Mouse (Mus musculus) hindbrain, embryonic 15.5 days (tissue): Measurements from ENCODE around the gene Stk38. TPM values are rescaled to one million over a fixed set of nuclear protein-coding genes. Genes with fewer than 3 reads are reported as not detected.

Source experiments
- ATAC-seq: fragments of 200-750 bp; cut with Nextera tagmentation; 2 replicates; pipeline ENCODE4 v1.8.0; 2017; ENCODE audit warnings: low read depth, moderate number of reproducible peaks, moderate TSS enrichment; ENCODE audit not compliant: low FRiP score
- H3K27ac ChIP-seq: fragments of 300-500 bp; sonication (generic); replicated peaks from 2 replicates; pipeline ENCODE4 v1.5.1; 2015; ENCODE audit warnings: mild to moderate bottlenecking, inconsistent platforms
- H3K27me3 ChIP-seq: fragments of 300-500 bp; sonication (generic); 2 replicates; pipeline ENCODE4 v1.6.1; 2015; ENCODE audit warnings: control low read depth, inconsistent platforms
- H3K36me3 ChIP-seq: fragments of 300-500 bp; sonication (generic); 2 replicates; pipeline ENCODE4 v1.6.1; 2015; ENCODE audit warnings: control low read depth, inconsistent platforms
- H3K4me1 ChIP-seq: fragments of 300-500 bp; sonication (generic); replicated peaks from 2 replicates; pipeline ENCODE4 v1.6.1; 2015; ENCODE audit warnings: control low read depth, inconsistent platforms
- H3K4me2 ChIP-seq: fragments of 300-500 bp; sonication (generic); 2 replicates; pipeline ENCODE4 v1.6.1; 2015; ENCODE audit warnings: moderate library complexity, mild to moderate bottlenecking, inconsistent platforms
- H3K4me3 ChIP-seq: fragments of 300-500 bp; sonication (generic); 2 replicates; pipeline ENCODE4 v1.5.1; 2015; ENCODE audit warnings: mild to moderate bottlenecking, inconsistent platforms
- H3K9ac ChIP-seq: fragments of 300-500 bp; sonication (generic); 2 replicates; pipeline ENCODE4 v1.6.1; 2015; ENCODE audit warnings: inconsistent platforms
- H3K9me3 ChIP-seq: fragments of 300-500 bp; sonication (generic); 2 replicates; pipeline ENCODE4 v1.6.1; 2016; ENCODE audit warnings: control low read depth, inconsistent platforms
- WGBS: fragments of 180-500 bp; shearing (Covaris S2); methylation state at CpG from one replicate; pipeline ENCODE4 v1.1.7; 2015; 5-methylcytosine and 5-hydroxymethylcytosine counted together
- polyA plus RNA-seq: library from polyadenylated mRNA; unstranded; fragments of >200 nt; fragmentation: Nextera tagmentation; extraction: Ambion mirVana; gene quantifications from 2 replicates; pipeline ENCODE4 v1.2.1, GENCODE M21; 2015

Gene Stk38
- polyA plus RNA-seq, 1 experiment from 2014 or later: 83.0 TPM

DNA sequence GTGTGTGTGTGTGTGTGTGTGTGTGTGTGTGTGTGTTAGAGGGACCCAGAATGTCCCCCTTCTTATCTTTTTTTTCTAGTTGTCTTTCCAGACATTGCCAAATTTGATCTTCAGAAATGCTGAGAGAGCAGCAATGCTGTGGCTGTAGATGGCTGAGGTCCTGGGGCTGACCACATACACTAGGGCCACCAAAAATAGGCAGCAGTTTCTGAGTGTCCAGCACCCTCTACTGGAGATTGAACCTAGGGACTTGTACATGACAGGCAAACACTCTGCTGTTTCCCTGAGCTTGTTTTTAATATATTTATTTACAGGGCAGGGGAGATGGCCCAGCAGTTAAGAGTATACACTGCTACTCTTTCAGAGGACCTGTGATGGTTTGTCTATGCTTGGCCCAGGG is 12.6 kb upstream of the Stk38 start:
- H3K27me3 ChIP-seq: no peaks in the 10 kb centered on the region
- no peak overlapping the region for H3K4me2 ChIP-seq
- H3K4me1 ChIP-seq: 0 out of 2 replicates have a peak, but pooled peaks cover 8% of the 10 kb centered on the region
- no peak overlapping the region for H3K4me3 ChIP-seq
- H3K9me3 ChIP-seq: no peaks in the 10 kb centered on the region
- no peak overlapping the region for H3K9ac ChIP-seq
- H3K27ac ChIP-seq: no peak overlapping the region
- no peaks in the 10 kb centered on the region for H3K36me3 ChIP-seq
- ATAC-seq: no peak

DNA sequence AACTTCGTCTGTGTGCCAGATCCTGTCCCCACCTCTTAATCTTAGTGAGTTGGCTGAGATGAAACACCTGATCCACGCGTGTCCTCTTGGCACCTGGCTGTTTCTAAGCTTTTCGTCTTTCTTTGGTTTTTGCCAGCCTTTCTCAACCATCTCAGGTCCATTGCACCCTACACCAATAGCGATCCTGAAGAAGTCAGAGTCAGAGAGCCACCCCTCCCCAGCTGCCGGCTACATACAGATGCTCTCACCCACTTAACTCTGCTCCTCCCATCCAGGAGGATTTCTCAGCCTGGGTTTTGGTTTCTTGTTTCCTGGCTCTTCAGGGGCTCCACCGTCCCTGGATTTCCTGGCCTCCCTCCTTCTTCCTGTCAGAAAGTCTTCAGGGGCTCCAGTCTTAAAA is 11.6 kb upstream of the Stk38 start:
- H3K4me2 ChIP-seq: no peak overlapping the region
- no peak overlapping the region for H3K9ac ChIP-seq
- H3K4me3 ChIP-seq: no peak overlapping the region
- H3K9me3 ChIP-seq: no peaks in the 10 kb centered on the region
- 83% methylated on average over 7 of the region's 7 CpGs for WGBS
- H3K27me3 ChIP-seq: no peaks in the 10 kb centered on the region
- no peak for ATAC-seq
- H3K36me3 ChIP-seq: no peaks in the 10 kb centered on the region
- H3K27ac ChIP-seq: no peak overlapping the region
- H3K4me1 ChIP-seq: 0 out of 2 replicates have a peak, but pooled peaks cover 4% of the 10 kb centered on the region

DNA sequence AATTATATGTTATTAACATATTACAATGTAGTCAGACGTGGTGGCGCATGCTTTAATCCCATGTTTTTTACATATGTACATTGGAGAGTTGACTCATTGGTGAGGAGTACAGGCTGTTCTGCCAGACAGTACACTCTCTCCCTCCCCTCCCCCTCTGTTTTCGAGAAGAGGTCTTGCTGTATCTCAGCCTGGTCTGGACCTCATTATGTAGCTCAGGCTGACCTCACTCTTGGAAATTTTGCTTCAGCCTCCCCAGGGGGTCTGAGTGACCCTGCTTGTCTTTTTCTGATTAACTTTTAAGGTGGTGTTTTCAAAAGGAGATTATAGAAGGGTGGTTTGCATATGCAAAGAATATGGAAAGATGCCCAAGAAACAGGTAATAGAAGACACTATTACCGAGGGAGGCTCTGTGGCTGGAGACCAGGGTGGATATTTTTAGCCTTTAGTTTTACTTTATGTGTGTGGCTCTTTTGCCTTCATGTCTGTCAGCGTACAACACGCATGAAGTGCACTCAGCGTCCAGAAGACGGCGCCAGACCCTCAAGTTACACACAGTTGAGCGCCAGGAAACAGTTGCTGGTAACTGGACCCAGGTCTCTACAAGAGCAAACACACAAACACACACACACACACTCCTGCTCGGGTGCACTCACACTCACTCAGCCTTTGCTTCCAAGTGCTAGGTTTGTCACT is 10.6 kb upstream of the Stk38 start:
- Histone ChIP-seq H3K27ac (no peak overlapping the region), H3K4me3 (no peak overlapping the region), H3K36me3 (no peaks in the 10 kb centered on the region), H3K9ac (no peak overlapping the region), H3K27me3 (no peaks in the 10 kb centered on the region), H3K4me2 (no peak overlapping the region), H3K9me3 (no peaks in the 10 kb centered on the region), H3K4me1 (no peaks in the 10 kb centered on the region)
- no peak for ATAC-seq
- 50% methylated on average over 11 of the region's 11 CpGs for WGBS

DNA sequence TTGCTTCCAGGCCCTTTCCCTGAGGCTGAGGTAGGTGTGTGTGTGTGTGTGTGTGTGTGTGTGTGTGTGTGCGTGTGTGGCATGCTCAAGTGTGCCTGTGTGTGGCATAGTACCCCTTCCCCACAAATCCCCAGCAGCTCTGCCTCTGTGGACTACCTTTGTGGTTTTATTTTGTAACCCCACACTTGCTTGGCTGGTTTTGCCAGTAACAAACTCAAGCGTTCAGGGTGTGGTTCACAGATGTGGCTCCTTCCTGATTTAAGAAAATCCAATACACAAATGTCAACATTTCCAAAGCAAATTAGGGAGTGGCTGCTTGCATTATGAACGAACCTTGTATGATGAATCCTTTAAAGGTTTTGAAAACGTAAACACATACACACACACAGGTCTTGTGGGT is 8.9 kb upstream of the Stk38 start:
- Histone ChIP-seq H3K9ac (no peak overlapping the region), H3K27ac (no peak overlapping the region), H3K4me2 (no peak overlapping the region), H3K9me3 (no peaks in the 10 kb centered on the region), H3K4me1 (no peaks in the 10 kb centered on the region), H3K4me3 (no peak overlapping the region), H3K27me3 (no peaks in the 10 kb centered on the region), H3K36me3 (no peaks in the 10 kb centered on the region)
- no peak for ATAC-seq
- WGBS: 89% methylated on average over 4 of the region's 4 CpGs

DNA sequence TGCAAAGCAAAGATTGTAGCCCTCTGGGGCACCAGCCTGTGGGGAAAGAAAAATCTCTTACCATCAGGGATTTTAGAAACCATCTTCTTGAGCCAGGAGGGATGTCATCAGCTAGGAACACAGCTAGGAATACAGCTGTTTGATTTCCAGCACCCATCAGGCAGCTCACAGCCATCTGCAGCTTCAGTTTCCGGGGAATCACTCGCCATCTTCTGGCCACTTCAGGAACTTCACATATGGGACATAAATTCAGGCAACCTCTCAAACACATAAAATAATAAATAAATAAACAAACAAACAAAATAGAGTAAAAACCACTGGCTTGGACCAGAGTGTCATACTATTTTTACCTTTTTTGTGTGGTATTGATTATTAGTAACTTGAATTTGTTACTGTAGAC is 7.8 kb upstream of the Stk38 start:
- Histone ChIP-seq H3K27me3 (no peaks in the 10 kb centered on the region), H3K27ac (no peak overlapping the region), H3K36me3 (no peaks in the 10 kb centered on the region), H3K4me2 (no peak overlapping the region), H3K9me3 (no peaks in the 10 kb centered on the region), H3K4me3 (no peak overlapping the region), H3K9ac (no peak overlapping the region), H3K4me1 (no peaks in the 10 kb centered on the region)
- ATAC-seq: no peak
- 20% methylated on average over 2 of the region's 2 CpGs for WGBS

DNA sequence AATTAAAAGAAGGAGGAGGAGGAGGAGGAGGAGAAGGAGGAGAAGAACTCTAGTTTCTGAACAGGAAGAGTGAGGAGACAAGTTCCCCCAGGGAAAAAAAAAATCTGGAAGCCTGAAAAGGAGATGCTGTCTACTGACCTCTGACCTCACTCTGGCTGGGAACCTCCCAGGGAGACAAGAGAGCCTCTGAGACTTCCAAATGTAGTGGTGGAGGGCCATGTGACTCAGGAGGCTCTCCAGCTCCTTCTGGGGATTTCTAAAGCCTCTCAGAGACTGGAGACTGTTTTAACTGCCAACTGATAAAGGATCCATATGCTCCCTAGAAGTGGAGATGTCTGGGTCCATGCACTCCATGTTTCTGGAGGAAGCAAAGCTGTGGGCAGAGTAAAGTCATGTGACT is 6.4 kb upstream of the Stk38 start:
- ATAC-seq: no peak
- Histone ChIP-seq H3K36me3 (no peaks in the 10 kb centered on the region), H3K9ac (no peak overlapping the region), H3K4me3 (no peak overlapping the region), H3K4me2 (no peak overlapping the region), H3K4me1 (no peaks in the 10 kb centered on the region), H3K27me3 (no peaks in the 10 kb centered on the region), H3K27ac (no peak overlapping the region), H3K9me3 (no peaks in the 10 kb centered on the region)

DNA sequence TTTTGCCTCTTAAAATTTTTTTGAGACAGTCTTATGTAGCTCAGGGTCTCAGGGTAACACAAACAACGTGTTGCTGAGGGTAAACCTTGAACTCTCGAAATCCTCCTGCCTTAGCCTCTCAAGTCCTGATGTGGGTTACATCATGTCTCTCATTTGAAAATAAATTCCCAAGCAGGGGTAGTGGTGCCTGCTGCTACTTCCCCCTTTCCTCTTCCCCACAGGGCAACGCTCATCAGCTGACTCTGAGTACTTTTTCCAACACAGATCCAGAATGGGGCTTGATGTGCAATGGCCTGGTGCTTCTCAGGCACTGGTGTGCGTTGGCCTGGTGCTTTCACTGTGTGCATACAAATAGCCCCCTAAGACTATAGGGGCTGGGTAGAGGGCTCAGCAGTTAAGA is 1.4 kb upstream of the Stk38 start:
- H3K36me3 ChIP-seq: no peaks in the 10 kb centered on the region
- no peak overlapping the region for H3K4me3 ChIP-seq
- no peaks in the 10 kb centered on the region for H3K9me3 ChIP-seq
- H3K4me2 ChIP-seq: no peak overlapping the region
- no peaks in the 10 kb centered on the region for H3K27me3 ChIP-seq
- H3K27ac ChIP-seq: no peak overlapping the region
- 93% methylated on average over 4 of the region's 4 CpGs for WGBS
- no peak overlapping the region for H3K9ac ChIP-seq
- no peak for ATAC-seq
- peaks cover 27% of the 10 kb centered on the region for H3K4me1 ChIP-seq

DNA sequence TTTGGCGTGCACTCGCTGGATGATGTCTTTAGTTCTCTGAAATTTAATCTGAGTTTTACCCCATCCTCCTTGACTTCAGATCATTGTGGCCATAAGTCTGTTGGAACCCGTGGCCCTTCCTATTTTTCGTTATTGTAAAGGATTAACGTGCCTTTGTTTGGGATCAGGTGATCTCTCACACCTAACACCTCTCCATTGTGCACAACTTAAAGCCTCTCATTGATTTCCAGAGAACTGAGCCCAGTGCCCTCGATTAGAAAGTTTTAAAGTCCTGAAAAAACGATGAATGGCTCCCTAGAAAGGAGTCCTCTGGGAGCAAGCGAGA is 493 bp upstream of the Stk38 start:
- Histone ChIP-seq H3K4me2 (peak overlapping the region; percentile 83), H3K27ac (peak overlapping the region; percentile 86), H3K9me3 (no peaks in the 10 kb centered on the region), H3K27me3 (no peaks in the 10 kb centered on the region), H3K9ac (peak overlapping the region; percentile 93; the same call in 1 of the 2 replicates), H3K4me1 (peaks cover 27% of the 10 kb centered on the region), H3K4me3 (peak overlapping the region; percentile 97), H3K36me3 (no peaks in the 10 kb centered on the region)
- no peak for ATAC-seq
- 12% methylated on average over 8 of the region's 8 CpGs for WGBS

DNA sequence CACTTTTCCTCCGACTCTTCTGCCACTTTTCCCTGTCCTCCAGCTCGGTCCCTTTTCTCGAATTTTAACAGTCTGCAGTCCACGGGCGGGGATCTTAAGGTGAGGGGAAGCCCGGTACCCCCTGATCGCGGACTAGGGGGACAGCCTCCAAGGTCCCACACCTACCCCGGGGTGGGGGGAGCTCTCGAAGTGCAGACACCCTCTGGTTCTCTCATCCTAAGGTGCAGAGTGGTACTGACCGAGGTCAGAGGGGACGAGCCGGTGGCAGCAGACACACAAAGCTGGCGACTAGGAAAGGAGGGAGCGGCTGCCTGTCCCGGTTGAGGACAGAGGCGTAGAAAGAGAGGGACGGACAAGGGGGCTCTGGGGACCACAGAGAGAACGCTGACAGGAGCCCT is 553 bp downstream of the Stk38 start:
- 0% methylated on average over 19 of the region's 19 CpGs for WGBS
- no peaks in the 10 kb centered on the region for H3K27me3 ChIP-seq
- H3K9me3 ChIP-seq: no peaks in the 10 kb centered on the region
- H3K9ac ChIP-seq: peak overlapping the region; percentile 93
- H3K4me2 ChIP-seq: peak overlapping the region; percentile 83
- H3K4me3 ChIP-seq: peak overlapping the region; percentile 97
- H3K4me1 ChIP-seq: peaks cover 27% of the 10 kb centered on the region
- no peak; the same call in none of the 2 replicates for ATAC-seq
- peak overlapping the region; percentile 86 for H3K27ac ChIP-seq
- H3K36me3 ChIP-seq: no peaks in the 10 kb centered on the region

DNA sequence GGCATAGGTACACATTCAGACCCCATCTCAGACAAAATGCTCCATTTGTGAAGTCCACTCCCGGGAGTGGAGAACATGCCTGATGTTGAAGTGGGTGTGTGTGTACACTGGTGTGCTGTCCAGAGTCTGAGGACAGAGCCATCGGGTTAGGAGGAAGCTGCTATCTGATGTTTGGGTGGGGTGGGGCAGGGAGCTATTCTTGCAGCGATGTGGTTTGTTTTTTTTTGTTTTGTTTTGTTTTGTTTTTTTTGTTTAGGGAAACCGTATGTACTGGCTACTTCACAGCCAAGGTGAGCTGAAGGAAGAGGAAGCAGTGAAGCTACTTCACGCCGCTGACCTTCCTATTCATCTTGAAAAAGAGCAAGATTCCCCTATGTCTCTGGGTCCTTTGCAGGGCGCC is 983 bp downstream of the Stk38 start:
- WGBS: 8% methylated on average over 7 of the region's 7 CpGs

DNA sequence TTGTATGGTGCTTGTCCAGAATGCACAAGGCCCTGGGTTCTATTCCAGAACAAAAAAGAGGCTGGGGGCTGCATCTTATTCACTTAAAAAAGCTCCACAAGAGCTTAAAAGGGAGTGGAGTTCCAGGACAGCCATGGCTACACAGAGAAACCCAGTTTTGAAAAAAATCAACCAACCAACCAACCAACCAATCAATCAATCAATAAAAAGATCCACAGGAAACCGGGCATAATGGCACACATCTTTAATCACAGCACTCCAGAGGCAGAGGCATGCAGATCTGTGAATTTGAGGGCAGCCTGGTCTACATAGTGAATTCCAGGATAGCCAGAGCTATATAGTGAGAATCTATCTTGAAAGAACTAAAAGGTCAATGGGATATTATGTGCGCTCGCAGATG is 2.8 kb downstream of the Stk38 start:
- peaks cover 9% of the 10 kb centered on the region for H3K36me3 ChIP-seq
- no peak overlapping the region for H3K27ac ChIP-seq
- H3K4me3 ChIP-seq: no peak overlapping the region
- no peak overlapping the region for H3K9ac ChIP-seq
- peak overlapping the region; percentile 19; the same call in 1 of the 2 replicates for H3K4me2 ChIP-seq
- no peaks in the 10 kb centered on the region for H3K27me3 ChIP-seq
- no peaks in the 10 kb centered on the region for H3K9me3 ChIP-seq
- no peak for ATAC-seq
- WGBS: 87% methylated on average over 3 of the region's 3 CpGs
- peaks cover 27% of the 10 kb centered on the region for H3K4me1 ChIP-seq

More for the DNA sequence above, 983 bp downstream of the Stk38 start:
- Histone ChIP-seq H3K4me3 (peak overlapping the region; percentile 97), H3K9me3 (no peaks in the 10 kb centered on the region), H3K27ac (peak overlapping the region; percentile 86), H3K36me3 (no peaks in the 10 kb centered on the region), H3K9ac (peak overlapping the region; percentile 93), H3K27me3 (no peaks in the 10 kb centered on the region), H3K4me2 (peak overlapping the region; percentile 83), H3K4me1 (peaks cover 27% of the 10 kb centered on the region)
- no peak for ATAC-seq

DNA sequence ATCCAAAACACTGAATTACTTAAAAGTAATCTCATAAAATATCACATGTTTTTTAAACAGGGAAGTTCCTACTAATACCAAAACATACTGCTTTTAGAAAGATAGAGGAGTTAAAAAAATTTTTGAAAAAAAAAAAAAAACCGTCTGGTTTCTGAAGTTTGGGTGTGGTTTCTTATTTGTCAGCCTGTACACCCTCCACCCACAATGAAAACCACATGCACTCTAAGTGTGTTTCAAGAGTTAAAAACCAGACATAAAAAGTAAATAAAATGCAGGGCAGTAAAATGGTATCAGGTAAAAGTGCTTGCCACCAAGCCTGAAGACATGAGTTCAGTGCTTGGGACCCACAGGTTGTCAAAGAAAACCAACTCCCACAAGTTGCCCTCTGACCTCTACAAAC is 4.1 kb downstream of the Stk38 start:
- H3K9me3 ChIP-seq: no peaks in the 10 kb centered on the region
- H3K4me2 ChIP-seq: no peak overlapping the region
- H3K9ac ChIP-seq: no peak overlapping the region
- ATAC-seq: no peak
- H3K4me1 ChIP-seq: peaks cover 27% of the 10 kb centered on the region
- no peak overlapping the region for H3K4me3 ChIP-seq
- WGBS: 84% methylated on average over 1 of the region's 1 CpGs
- no peaks in the 10 kb centered on the region for H3K27me3 ChIP-seq
- no peak overlapping the region for H3K27ac ChIP-seq
- H3K36me3 ChIP-seq: peaks cover 19% of the 10 kb centered on the region

DNA sequence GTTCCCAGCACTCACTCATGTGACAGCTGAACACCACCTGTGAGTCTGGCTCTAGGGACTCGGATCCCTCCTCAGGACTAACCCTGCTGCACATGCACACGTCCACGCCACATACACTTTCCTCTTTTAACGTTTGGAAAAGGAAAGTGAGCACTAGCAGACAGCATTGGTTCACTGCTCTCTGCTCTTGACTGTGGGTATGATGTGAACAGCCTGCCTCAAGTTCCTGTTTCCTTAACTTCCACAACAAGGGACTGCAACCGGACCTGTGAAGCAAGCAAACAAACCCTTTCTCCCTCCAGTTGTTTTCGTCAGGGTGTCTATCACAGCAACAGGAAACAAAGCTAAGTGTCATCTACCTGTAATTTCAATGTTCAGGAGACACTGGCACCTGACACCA is 7.3 kb downstream of the Stk38 start:
- peaks cover 42% of the 10 kb centered on the region for H3K36me3 ChIP-seq
- ATAC-seq: no peak
- WGBS: 93% methylated on average over 6 of the region's 6 CpGs

More for the DNA sequence above, 7.3 kb downstream of the Stk38 start:
- H3K9me3 ChIP-seq: no peaks in the 10 kb centered on the region
- H3K4me2 ChIP-seq: no peak overlapping the region
- peaks cover 7% of the 10 kb centered on the region for H3K4me1 ChIP-seq
- H3K27me3 ChIP-seq: no peaks in the 10 kb centered on the region
- no peak overlapping the region for H3K4me3 ChIP-seq
- H3K9ac ChIP-seq: no peak overlapping the region
- H3K27ac ChIP-seq: no peak overlapping the region
